Mouse (Mus musculus) splenic B cell, adult 2 months (primary cell): ENCODE data around the gene Agpat2.

ENCODE experiments used
- DNase-seq: peaks from one replicate; pipeline ENCODE4 v3.0.0-alpha.2; 2011; ENCODE audit warnings: low read depth, low spot score
- H3K27me3 ChIP-seq: 2 replicates; pipeline ENCODE4 v1.6.1; 2012; ENCODE audit warnings: mild to moderate bottlenecking, low read length, moderate library complexity, mixed read lengths; ENCODE audit not compliant: control insufficient read depth, poor library complexity, insufficient read depth, severe bottlenecking
- H3K36me3 ChIP-seq: 2 replicates; pipeline ENCODE4 v1.6.1; 2012; ENCODE audit warnings: mild to moderate bottlenecking, low read length, moderate library complexity, mixed read lengths; ENCODE audit not compliant: control insufficient read depth, poor library complexity, insufficient read depth, severe bottlenecking

Agpat2 gene

GRCm38 (mm10) chr2:26580751-26581150 is 23.5 kb downstream of the Agpat2 start:
- no peak for DNase-seq
- Histone ChIP-seq H3K36me3 (no peaks in the 10 kb centered on the region), H3K27me3 (no peaks in the 10 kb centered on the region)

DNA sequence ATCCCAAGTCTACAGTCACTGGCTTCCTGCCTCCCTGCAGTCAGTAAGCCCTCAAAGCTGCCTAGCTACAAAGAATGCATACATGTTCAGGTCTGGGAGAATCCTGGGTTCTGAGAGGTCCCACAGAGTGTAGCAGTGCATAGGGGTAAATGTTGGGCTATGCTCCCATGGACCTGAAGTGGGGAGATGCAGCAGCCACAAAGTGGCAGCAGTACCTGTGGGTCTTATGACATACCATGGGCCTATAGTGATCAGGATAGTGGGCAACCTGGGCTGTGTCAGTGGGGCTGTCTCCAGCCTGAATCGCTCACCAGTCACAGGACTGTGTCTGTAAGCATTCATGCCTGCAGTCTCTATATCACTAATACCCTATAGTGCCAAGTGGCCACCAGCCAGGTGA is 24.5 kb downstream of the Agpat2 start, which contains the start of gene Egfl7:
Gene Egfl7 (plus strand): TSS at position 301 of the 400 bp plus-strand sequence.
- no peak for DNase-seq
- Histone ChIP-seq H3K27me3 (no peaks in the 10 kb centered on the region), H3K36me3 (no peaks in the 10 kb centered on the region)

- no peaks in the 10 kb centered on the region for H3K27me3 ChIP-seq
- DNase-seq, result peak; percentile 26
- no peaks in the 10 kb centered on the region for H3K36me3 ChIP-seq
These were observed 25.8 kb downstream of the Agpat2 start for GRCm38 (mm10) chr2:26578369-26578768.

- Histone ChIP-seq H3K36me3 (no peaks in the 10 kb centered on the region), H3K27me3 (no peaks in the 10 kb centered on the region)
- DNase-seq, result no peak
These were observed 27.8 kb downstream of the Agpat2 start for GRCm38 (mm10) chr2:26576462-26576861.

DNA sequence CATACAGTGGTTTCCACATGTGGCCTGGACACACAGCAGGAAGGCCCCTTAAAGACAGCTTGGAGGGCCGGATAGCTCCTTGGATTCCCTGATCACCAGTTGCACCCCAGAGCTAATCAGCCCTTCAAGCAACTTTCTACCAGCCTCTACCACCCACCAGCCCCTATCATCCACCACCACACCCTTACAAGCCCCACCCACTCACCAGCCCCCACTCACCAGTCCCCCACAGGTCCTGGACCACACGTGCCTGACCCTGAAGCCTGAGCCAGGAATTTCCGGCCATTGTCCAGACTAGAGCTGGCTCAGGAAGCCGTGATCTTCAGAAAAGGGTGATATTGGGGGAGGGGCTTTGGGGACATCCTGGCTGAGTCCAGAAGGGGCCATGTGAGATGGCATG is 28.4 kb downstream of the Agpat2 start:
- no peak for DNase-seq
- no peaks in the 10 kb centered on the region for H3K27me3 ChIP-seq
- H3K36me3 ChIP-seq, result no peaks in the 10 kb centered on the region

- Histone ChIP-seq H3K27me3 (no peaks in the 10 kb centered on the region), H3K36me3 (no peaks in the 10 kb centered on the region)
- no peak for DNase-seq
These were observed 28.8 kb downstream of the Agpat2 start for GRCm38 (mm10) chr2:26575378-26575777.

DNA sequence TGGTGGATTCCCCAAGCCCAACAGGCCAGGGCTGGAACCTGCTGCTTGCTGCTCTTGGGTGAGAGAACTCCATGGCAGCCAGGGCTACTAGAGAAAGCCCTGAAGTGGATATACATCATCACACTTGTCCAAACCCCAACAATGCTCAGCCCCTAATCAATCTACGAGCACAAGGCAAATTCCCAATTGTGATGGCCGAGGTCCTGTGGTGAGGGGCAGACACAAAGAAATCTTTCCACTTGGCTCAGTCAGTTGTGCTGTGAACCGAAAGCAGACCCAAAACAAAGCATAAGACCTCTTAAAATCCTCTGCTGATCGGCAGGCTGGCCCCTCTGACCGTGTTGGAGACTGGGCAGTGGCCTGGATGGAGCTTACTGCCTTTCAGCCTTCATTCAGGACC is 29.4 kb downstream of the Agpat2 start:
- Histone ChIP-seq H3K27me3 (no peaks in the 10 kb centered on the region), H3K36me3 (no peaks in the 10 kb centered on the region)
- DNase-seq, result no peak

GRCm38 (mm10) chr2:26573807-26574206 is 30.4 kb downstream of the Agpat2 start:
- Histone ChIP-seq H3K27me3 (no peaks in the 10 kb centered on the region), H3K36me3 (no peaks in the 10 kb centered on the region)
- no peak for DNase-seq

GRCm38 (mm10) chr2:26573396-26573795 is 30.8 kb downstream of the Agpat2 start:
- H3K36me3 ChIP-seq, result no peaks in the 10 kb centered on the region
- no peak for DNase-seq
- no peaks in the 10 kb centered on the region for H3K27me3 ChIP-seq

GRCm38 (mm10) chr2:26571826-26572225 is 32.4 kb downstream of the Agpat2 start:
- DNase-seq, result no peak
- H3K36me3 ChIP-seq, result no peaks in the 10 kb centered on the region
- no peaks in the 10 kb centered on the region for H3K27me3 ChIP-seq

DNA sequence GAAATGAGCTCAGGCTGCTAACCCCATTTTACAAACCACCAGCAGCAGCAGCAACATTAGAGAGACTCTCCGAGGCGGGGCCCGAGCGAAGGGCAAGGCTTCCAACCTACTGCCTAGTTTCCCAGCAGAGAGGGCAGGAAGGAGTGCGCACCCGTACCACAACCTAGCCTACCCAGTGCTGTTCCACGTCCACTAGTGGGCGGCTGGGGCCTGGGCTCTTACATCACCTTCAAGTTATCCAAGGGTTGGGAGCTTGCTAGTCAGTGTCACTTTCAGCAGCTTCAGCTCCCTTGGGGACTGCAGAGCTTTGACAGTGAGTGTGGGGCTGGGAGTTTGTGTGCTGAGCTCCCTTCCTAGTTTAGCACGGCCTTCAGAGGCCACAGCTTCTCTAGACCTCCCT is 32.8 kb downstream of the Agpat2 start:
- Histone ChIP-seq H3K36me3 (no peaks in the 10 kb centered on the region), H3K27me3 (no peaks in the 10 kb centered on the region)
- no peak for DNase-seq

DNA sequence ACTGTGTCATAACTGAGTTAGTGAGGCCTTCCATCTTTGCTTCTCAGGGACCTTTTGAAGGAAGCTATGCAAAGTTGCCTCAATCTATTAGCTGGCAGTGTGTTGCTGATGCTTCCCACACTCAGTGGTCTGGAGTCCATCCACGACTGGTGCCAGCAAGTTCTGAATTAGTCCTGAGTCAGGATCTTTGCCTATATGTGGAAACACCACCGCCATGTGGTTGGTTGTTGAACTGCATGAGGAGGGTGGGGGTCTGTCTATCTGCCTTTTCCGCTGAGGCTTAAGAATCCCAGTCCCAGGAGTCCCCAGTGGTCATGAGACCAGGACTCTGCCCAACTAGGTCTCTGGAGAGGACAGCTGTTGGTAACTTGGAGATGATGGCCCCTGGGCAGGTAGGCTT is 34.2 kb downstream of the Agpat2 start:
- peak; percentile 60 for DNase-seq
- Histone ChIP-seq H3K27me3 (no peaks in the 10 kb centered on the region), H3K36me3 (no peaks in the 10 kb centered on the region)

- DNase-seq, result peak; percentile 87
- no peaks in the 10 kb centered on the region; the same call in 1 of the 2 replicates for H3K27me3 ChIP-seq
These were observed 38.0 kb downstream of the Agpat2 start for GRCm38 (mm10) chr2:26566221-26566620.

GRCm38 (mm10) chr2:26561351-26562016 is 42.7 kb downstream of the Agpat2 start:
- Histone ChIP-seq H3K36me3 (no peaks in the 10 kb centered on the region), H3K27me3 (no peaks in the 10 kb centered on the region; the same call in 1 of the 2 replicates)
- peak; percentile 59 for DNase-seq

More at GRCm38 (mm10) chr2:26566221-26566620, 38.0 kb downstream of the Agpat2 start:
- no peaks in the 10 kb centered on the region for H3K36me3 ChIP-seq

DNA sequence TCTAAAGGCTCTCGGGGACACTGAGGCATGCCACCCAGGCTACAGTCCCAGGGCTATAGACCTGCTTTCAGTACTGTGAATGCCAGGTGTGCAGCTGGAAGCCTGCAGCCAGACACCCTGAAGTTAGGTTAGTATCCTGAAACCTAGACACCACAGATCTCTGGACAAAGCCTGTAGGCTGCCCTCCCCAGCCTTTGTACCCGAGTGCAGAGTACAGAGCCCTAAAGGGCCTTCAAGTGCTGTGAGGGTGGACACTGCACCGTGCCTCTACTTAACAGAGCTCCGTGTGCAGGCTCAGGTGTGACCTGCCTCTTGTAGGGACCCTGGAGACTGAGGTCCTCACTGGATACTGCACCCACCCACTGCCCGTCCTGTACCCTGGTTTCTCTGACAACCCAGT is 43.7 kb downstream of the Agpat2 start:
- H3K27me3 ChIP-seq, result no peaks in the 10 kb centered on the region; the same call in 1 of the 2 replicates
- DNase-seq, result no peak
- H3K36me3 ChIP-seq, result no peaks in the 10 kb centered on the region

GRCm38 (mm10) chr2:26556535-26556993 is 47.7 kb downstream of the Agpat2 start:
- DNase-seq, result no peak
- no peaks in the 10 kb centered on the region for H3K27me3 ChIP-seq
- no peaks in the 10 kb centered on the region for H3K36me3 ChIP-seq
